Mouse (Mus musculus) thymus, adult 2 months (tissue): ENCODE data around the gene Zc3hav1l.

Source experiments
- CTCF ChIP-seq: fragments of 200-500 bp; IDR thresholded peaks from 2 replicates; pipeline ENCODE4 v1.5.1; 2012; ENCODE audit warnings: mild to moderate bottlenecking, control low read depth, low read length, moderate library complexity, borderline replicate concordance; ENCODE audit not compliant: control insufficient read depth, poor library complexity, insufficient read depth; ENCODE audit errors: extremely low read depth
- POLR2A ChIP-seq: fragments of 200-500 bp; IDR thresholded peaks from 2 replicates; pipeline ENCODE4 v1.6.1; 2012; ENCODE audit warnings: mild to moderate bottlenecking, low read length, control low read depth, moderate library complexity; ENCODE audit not compliant: control insufficient read depth, poor library complexity, insufficient read depth; ENCODE audit errors: extremely low read depth

DNA sequence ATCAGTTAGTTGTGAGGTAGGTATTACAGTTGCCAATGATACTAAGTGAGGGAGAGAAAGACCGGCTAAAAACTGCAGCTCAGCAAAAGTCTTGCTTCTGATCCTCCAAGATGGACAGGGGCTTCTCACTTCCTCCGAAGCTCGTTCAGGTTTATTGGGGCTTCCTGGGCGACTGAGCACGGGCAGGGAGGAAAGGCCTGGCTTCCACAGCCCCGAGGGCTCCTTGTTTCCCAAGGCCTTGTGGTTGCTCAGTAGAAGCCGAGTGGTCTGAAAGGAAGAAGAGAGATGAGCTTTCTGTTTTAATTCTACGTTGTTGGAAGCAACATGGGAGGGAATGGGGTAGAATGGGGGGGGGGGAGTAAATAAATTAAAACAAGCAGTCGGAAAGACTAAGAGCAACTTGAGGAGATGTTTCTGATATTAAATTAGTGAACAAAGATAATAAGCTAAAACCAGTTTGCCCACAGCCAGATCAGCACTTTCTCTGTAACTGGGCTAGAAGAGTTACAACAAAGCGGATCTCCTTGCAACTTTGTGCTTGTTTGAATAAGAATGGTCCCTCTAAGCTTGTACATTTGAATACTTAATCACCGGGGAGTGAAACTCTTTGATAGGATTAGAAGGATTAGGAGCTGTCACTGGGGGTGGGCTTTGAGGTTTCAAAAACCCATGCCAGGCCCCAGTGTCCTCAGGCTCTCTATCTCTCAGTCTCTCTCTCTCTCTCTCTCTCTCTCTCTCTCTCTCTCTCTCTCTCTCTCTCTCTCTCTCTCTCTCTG lies 6.0 kb downstream of the Zc3hav1l start:
- TF ChIP-seq POLR2A (no peak), CTCF (no peak)
